Mouse (Mus musculus) erythroblast, adult 5-6 weeks (primary cell): ENCODE data around the gene Prkci. TPM values are rescaled to one million over a fixed set of nuclear protein-coding genes. Genes with fewer than 3 reads are reported as not detected.

Source experiments
- total RNA-seq, 2 experiments: library from RNA; stranded (forward) in 1 of 2; stranded (reverse) in 1 of 2; fragments of 150-400 nt in 1 of 2; fragments of 200-764, 138-1000 nt in 1 of 2; gene quantifications; 2 replicates each; pipeline versions ENCODE4 v1.2.3 to v1.2.4; 2015 to 2017; ENCODE audit warnings: low replicate concordance in 2 of 2

Gene Prkci
- total RNA-seq, 2 experiments from 2014 or later: 8.1 to 9.2 TPM

Other genes starting within 250 kb of the Prkci start
- gene Samd7, start 249.5 kb upstream of the Prkci start, total RNA-seq (2015; ENCODE audit: low replicate concordance): not detected in 2 replicates
- 0.26 and 0.84 TPM in 2 replicates for gene Samd7, start 249.5 kb upstream of the Prkci start, total RNA-seq (2017; ENCODE audit: low replicate concordance)
- 219 and 226 TPM in 2 replicates for gene Sec62, start 202.9 kb upstream of the Prkci start, total RNA-seq (2015; ENCODE audit: low replicate concordance)
- 338 and 399 TPM in 2 replicates for gene Sec62, start 202.9 kb upstream of the Prkci start, total RNA-seq (2017; ENCODE audit: low replicate concordance)
- gene Gpr160, start 139.8 kb upstream of the Prkci start, total RNA-seq (2015; ENCODE audit: low replicate concordance): 16.5 and 35.3 TPM in 2 replicates
- gene Gpr160, start 139.8 kb upstream of the Prkci start, total RNA-seq (2017; ENCODE audit: low replicate concordance): 7.8 and 10.7 TPM in 2 replicates
- 8.4 and 11.5 TPM in 2 replicates for gene Phc3, start 26.3 kb upstream of the Prkci start, total RNA-seq (2015; ENCODE audit: low replicate concordance)
- gene Phc3, start 26.3 kb upstream of the Prkci start, total RNA-seq (2017; ENCODE audit: low replicate concordance): 12.8 and 16.5 TPM in 2 replicates
- gene Skil, start 99.3 kb downstream of the Prkci start, total RNA-seq (2015; ENCODE audit: low replicate concordance): 2.3 and 3.5 TPM in 2 replicates
- 5.3 and 6.8 TPM in 2 replicates for gene Skil, start 99.3 kb downstream of the Prkci start, total RNA-seq (2017; ENCODE audit: low replicate concordance)
- gene Cldn11, start 154.2 kb downstream of the Prkci start, total RNA-seq (2015; ENCODE audit: low replicate concordance): not detected in 2 replicates
- gene Cldn11, start 154.2 kb downstream of the Prkci start, total RNA-seq (2017; ENCODE audit: low replicate concordance): not detected in 2 replicates